Mouse (Mus musculus) intestine, postnatal 0 days (tissue): ENCODE measurements around the gene Gm10190. TPM values are rescaled to one million over a fixed set of nuclear protein-coding genes. Genes with fewer than 3 reads are reported as not detected.

ENCODE experiments used
- ATAC-seq: fragments of 200-750 bp; cut with Nextera tagmentation; 2 replicates; pipeline ENCODE4 v1.8.0; 2017; ENCODE audit warnings: mild to moderate bottlenecking, moderate TSS enrichment, moderate library complexity
- H3K27ac ChIP-seq: fragments of 300-500 bp; sonication (generic); 2 replicates; pipeline ENCODE4 v1.5.1; 2014; ENCODE audit warnings: mild to moderate bottlenecking, low read depth, low read length, moderate library complexity
- H3K27me3 ChIP-seq: fragments of 300-500 bp; sonication (generic); replicated peaks from 2 replicates; pipeline ENCODE4 v1.6.1; 2014; ENCODE audit warnings: low read length, mixed read lengths; ENCODE audit not compliant: control insufficient read depth, insufficient read depth
- H3K36me3 ChIP-seq: fragments of 300-500 bp; sonication (generic); 2 replicates; pipeline ENCODE4 v1.6.1; 2014; ENCODE audit warnings: mild to moderate bottlenecking, moderate library complexity; ENCODE audit not compliant: control insufficient read depth, insufficient read depth
- H3K4me1 ChIP-seq: fragments of 300-500 bp; sonication (generic); replicated peaks from 2 replicates; pipeline ENCODE4 v1.6.1; 2014; ENCODE audit warnings: antibody characterized with exemption, low read length, mixed read lengths; ENCODE audit not compliant: control insufficient read depth, insufficient read depth
- H3K4me2 ChIP-seq: fragments of 300-500 bp; sonication (generic); replicated peaks from 2 replicates; pipeline ENCODE4 v1.6.1; 2014; ENCODE audit warnings: low read depth, mild to moderate bottlenecking, moderate library complexity
- H3K4me3 ChIP-seq: fragments of 300-500 bp; sonication (generic); 2 replicates; pipeline ENCODE4 v1.5.1; 2014; ENCODE audit warnings: low read depth, low read length
- H3K9ac ChIP-seq: fragments of 300-500 bp; sonication (generic); 2 replicates; pipeline ENCODE4 v1.6.1; 2014; ENCODE audit warnings: mild to moderate bottlenecking, low read depth, low read length
- H3K9me3 ChIP-seq: fragments of 300-500 bp; sonication (generic); 2 replicates; pipeline ENCODE4 v1.6.1; 2016; ENCODE audit warnings: mixed run types; ENCODE audit not compliant: control insufficient read depth
- CTCF ChIP-seq: sonication (generic); IDR thresholded peaks from 2 replicates; pipeline ENCODE4 v1.5.1; 2016; ENCODE audit warnings: low read depth, mild to moderate bottlenecking, control low read depth, antibody characterized with exemption, moderate library complexity
- WGBS: fragments of 180-500 bp; shearing (Covaris S2); extraction: QIAGEN DNeasy Blood & Tissue Kit; methylation state at CpG from one replicate; pipeline ENCODE4 v1.1.7; 2014; 5-methylcytosine and 5-hydroxymethylcytosine counted together
- polyA plus RNA-seq: library from polyadenylated mRNA; unstranded; fragments of >200 nt; fragmentation: Nextera tagmentation; extraction: Ambion mirVana; gene quantifications from 2 replicates; pipeline ENCODE4 v1.2.1, GENCODE M21; 2015

The Gm10190 gene
- polyA plus RNA-seq, 1 experiment from 2014 or later = 0.73 TPM

DNA sequence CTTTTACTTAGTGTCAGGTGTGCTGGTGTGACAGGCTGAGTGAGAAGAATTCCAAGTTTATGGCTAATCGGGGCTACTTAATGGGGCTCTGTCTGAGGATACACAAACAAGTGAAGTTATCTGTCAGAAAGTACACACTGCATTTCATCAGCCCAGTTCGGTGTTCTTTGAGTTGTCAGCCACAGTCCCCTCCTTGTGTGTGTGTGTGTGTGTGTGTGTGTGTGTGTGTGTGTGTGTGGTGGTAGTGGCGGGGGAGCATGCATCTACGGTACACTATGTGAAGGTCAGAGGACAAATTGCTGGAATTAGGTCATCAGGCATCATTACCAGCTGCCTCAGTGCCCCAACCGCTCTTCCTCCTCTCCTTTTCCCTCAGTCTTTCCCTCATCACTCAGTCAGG lies 47.9 kb downstream of the Gm10190 start:
- Histone ChIP-seq H3K36me3 (no peaks in the 10 kb centered on the region), H3K4me1 (no peaks in the 10 kb centered on the region), H3K9me3 (no peaks in the 10 kb centered on the region), H3K4me3 (no peak overlapping the region), H3K27ac (no peak overlapping the region), H3K27me3 (no peaks in the 10 kb centered on the region), H3K4me2 (no peak overlapping the region), H3K9ac (no peak overlapping the region)
- ATAC-seq = no peak
- WGBS = 52% methylated on average over 5 of the region's 5 CpGs
- TF ChIP-seq CTCF = no peak

DNA sequence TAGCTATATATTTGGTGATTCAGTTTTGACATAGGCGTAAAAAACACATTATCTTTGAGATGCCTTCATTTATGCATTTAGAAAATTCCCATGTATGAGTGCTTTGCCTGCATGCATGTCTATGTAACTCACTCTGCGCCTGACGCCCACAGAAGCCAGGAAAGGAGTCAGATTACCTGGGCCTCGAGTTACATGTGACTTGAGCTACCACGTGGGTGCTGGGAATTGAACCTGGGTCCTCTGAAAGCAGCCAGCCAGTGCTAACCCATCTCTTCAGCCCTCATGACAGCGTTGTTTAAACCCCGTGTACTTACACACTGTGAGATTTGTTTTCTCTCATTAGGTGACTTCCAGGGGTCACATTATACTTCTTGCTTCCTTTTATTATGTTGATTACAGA lies 48.8 kb downstream of the Gm10190 start:
- Histone ChIP-seq H3K4me3 (no peak overlapping the region), H3K36me3 (no peaks in the 10 kb centered on the region), H3K4me2 (no peak overlapping the region), H3K27ac (no peak overlapping the region), H3K9ac (no peak overlapping the region), H3K9me3 (no peaks in the 10 kb centered on the region), H3K4me1 (no peaks in the 10 kb centered on the region), H3K27me3 (no peaks in the 10 kb centered on the region)
- no peak for TF ChIP-seq CTCF
- WGBS = 87% methylated on average over 7 of the region's 7 CpGs
- ATAC-seq = no peak

DNA sequence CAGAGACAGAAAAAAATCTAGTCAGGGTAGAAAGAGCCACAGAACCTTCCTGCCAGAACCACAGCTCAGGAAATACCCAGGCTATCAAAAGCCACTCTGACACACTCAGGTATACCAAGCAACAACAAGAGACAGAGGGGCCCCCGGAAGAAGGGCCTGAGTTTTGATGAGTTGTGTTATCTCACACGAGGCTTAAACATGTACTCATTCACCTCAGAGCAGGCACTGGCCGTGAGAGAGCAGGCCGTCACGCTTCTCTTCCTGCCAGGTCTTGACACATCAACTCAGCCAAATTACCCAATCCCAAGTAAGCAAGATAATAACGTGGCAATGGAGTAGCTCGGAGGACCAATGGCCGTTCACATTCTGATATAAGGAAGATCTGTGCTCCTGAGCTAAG lies 49.7 kb downstream of the Gm10190 start:
- 67% methylated on average over 8 of the region's 8 CpGs for WGBS
- Histone ChIP-seq H3K9me3 (no peaks in the 10 kb centered on the region), H3K27me3 (no peaks in the 10 kb centered on the region), H3K27ac (no peak overlapping the region), H3K4me1 (no peaks in the 10 kb centered on the region), H3K36me3 (no peaks in the 10 kb centered on the region), H3K9ac (no peak overlapping the region), H3K4me2 (no peak overlapping the region), H3K4me3 (no peak overlapping the region)
- no peak for TF ChIP-seq CTCF
- ATAC-seq = no peak

Other genes starting within 250 kb of the Gm10190 start
- 73.5 and 86.6 TPM in 2 replicates for gene Galm, start 246.1 kb downstream of the Gm10190 start, polyA plus RNA-seq
- 169 and 174 TPM in 2 replicates for gene Srsf7, start 166.2 kb downstream of the Gm10190 start, polyA plus RNA-seq
- 0.07 TPM in 1 of 2 replicates, not detected in the other for gene Ttc39d, start 166.1 kb downstream of the Gm10190 start, polyA plus RNA-seq
- gene Gemin6, start 149.1 kb downstream of the Gm10190 start, polyA plus RNA-seq = 15.0 and 15.9 TPM in 2 replicates
- gene Morn2, start 83.3 kb downstream of the Gm10190 start, polyA plus RNA-seq = 9.0 and 12.7 TPM in 2 replicates
- 3.2 and 3.4 TPM in 2 replicates for gene Dhx57, start 83.1 kb downstream of the Gm10190 start, polyA plus RNA-seq
- gene Arhgef33, start 66.1 kb downstream of the Gm10190 start, polyA plus RNA-seq = 1.3 and 1.5 TPM in 2 replicates
- 3.9 and 4.4 TPM in 2 replicates for gene Sos1, start 106.9 kb upstream of the Gm10190 start, polyA plus RNA-seq
- 0.09 and 0.12 TPM in 2 replicates for gene Cdkl4, start 204.3 kb upstream of the Gm10190 start, polyA plus RNA-seq